Mouse (Mus musculus): ENCODE measurements around the gene Rps25.

DNA sequence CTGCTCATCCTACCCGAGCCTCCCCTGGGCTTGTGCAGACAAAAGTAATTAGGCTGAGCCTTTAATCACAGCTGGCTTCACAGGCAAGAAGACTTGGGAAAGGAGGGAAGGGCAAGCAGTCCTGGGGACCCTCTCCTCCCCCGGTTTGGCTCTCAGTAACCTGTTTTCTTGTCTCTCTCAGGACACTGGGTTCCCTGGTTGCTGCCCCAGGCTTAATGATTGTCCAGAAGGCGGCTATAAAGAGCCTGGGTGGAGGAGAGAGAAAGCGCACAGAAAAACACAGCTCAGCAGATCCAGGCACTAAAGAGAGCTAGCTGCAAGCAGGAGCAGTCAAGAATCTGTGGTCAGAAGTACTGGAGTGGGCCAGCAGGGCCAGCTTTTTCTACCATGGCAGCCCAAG is 8.9 kb upstream of the Rps25 start:
- TF ChIP-seq POLR2A (IDR thresholded peaks at IDR 0.05; ENCODE audit: borderline replicate concordance, extremely low read depth, insufficient read depth, insufficient read length, poor library complexity, severe bottlenecking) (no peak), CTCF (IDR thresholded peaks at IDR 0.05; ENCODE audit: borderline replicate concordance, extremely low read depth, insufficient read depth, insufficient read length) (no peak)

Data from brain, embryonic 14.5 days (tissue).